Mouse (Mus musculus): ENCODE results near the gene Lin7b. TPM values are rescaled to one million over a fixed set of nuclear protein-coding genes. Genes with fewer than 3 reads are reported as not detected.
A peak's percentile ranks its signal among the peaks of the same experiment; 100 is the strongest.
"Not testable (repeated sequence)": the region's sequence is repeated elsewhere in the genome, so short reads cannot be mapped to it uniquely, and the experiment has no call there.

Lin7b gene
- polyA plus RNA-seq, 1 experiment, result not detected

DNA sequence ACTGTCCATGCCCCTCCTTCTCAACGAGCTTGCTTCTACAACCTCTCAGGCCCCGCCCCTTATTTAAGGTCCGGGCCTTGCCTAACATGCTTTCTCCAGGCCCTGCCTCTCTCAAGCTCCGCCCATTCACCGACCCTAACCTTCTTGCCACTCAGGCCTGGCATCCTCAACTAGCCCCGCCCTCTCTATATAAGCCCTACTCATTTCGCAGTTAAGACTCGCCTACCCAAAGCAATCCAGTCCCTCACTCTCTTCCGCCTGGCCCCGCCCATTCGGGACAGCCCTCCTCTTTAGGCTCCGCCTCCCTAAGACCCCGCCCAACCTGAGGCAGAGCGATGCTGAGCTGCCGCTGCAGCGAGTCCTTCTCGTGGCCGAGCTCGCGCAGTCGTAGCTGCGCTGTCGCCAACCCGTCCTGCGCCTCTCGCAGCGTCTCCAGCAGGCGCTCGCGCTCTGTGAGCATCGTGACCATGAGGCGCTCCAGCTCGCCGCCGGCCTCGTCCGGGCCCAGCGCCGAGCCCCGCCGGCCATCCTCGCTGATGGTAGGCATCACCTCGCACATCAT, 9.1 kb downstream of the Lin7b start:
- peak overlapping the region; percentile 48 for H3K4me3 ChIP-seq (ENCODE audit: insufficient read depth, low read depth, low read length)
- H3K27ac ChIP-seq (ENCODE audit: insufficient read depth, low read depth, low read length), result no peak overlapping the region
- H3K4me1 ChIP-seq (ENCODE audit: control insufficient read depth, insufficient read depth, low read length), result peaks cover 13% of the 10 kb centered on the region
- TF ChIP-seq POLR2A (IDR thresholded peaks at IDR 0.05; ENCODE audit: insufficient read depth, low read depth, low read length) (peak; percentile 55; the same call in 1 of the 2 replicates), CTCF (IDR thresholded peaks at IDR 0.05; ENCODE audit: insufficient read depth, low read depth, low read length) (0 out of 2 replicates have a peak, but pooled peaks have one; percentile 13)
- 1% methylated on average over 43 of the region's 43 CpGs for WGBS

DNA sequence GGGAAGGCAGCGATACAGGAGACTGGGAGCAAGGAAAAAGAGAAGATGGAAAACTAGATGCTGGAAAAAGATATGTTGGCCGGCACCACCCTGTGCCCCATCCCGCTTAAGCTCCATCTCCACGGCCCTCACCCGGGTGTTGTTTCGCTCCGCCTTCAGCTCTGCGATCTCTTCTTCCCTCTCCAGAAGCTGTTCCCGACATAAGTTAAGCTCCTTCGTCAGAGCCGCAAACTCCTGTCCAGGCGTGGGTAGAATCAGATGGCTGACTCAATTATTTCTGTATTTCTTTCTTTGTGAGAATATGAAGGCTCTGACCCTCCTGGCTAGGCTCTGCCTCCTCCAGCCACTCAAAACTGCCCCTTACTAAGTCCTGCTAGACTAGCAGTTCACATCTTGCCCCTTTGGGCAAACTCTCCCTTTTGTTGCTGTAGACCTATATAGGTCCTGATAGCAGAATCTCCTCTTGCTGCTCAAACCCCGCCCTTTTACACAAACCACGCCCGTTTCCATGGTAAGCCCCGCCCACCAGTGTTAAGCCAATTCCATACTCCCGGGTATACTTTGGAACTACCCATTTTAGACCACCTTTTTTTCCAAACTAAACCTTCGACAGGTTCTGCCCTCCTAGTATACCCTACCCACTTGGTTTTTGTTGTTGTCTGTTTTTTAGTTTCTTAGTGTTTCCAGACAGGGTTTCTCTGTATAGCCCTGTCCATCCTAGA, 9.8 kb downstream of the Lin7b start:
- H3K27ac ChIP-seq (ENCODE audit: insufficient read depth, low read depth, low read length), result no peak overlapping the region
- no peak overlapping the region for H3K4me3 ChIP-seq (ENCODE audit: insufficient read depth, low read depth, low read length)
- 64% methylated on average over 18 of the region's 18 CpGs for WGBS
- H3K4me1 ChIP-seq (ENCODE audit: control insufficient read depth, insufficient read depth, low read length), result peaks cover 9% of the 10 kb centered on the region
- TF ChIP-seq POLR2A (IDR thresholded peaks at IDR 0.05; ENCODE audit: insufficient read depth, low read depth, low read length) (no peak), CTCF (IDR thresholded peaks at IDR 0.05; ENCODE audit: insufficient read depth, low read depth, low read length) (no peak)

DNA sequence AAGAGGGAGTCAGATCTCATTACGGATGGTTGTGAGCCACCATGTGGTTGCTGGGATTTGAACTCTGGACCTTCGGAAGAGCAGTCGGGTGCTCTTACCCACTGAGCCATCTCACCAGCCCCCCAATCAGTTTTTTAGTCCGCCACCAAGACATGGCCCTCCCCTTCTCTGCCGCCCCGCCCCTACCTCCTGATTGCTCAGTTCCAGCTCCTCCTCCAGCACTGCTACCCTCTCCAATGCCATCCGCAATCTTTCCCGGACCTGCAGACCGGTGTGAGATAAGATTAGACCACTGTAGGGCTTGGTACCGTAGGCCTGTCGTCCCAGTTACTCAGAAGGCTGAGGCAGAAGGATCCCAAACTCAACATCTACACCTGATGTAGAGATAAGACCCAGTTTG, 11.3 kb downstream of the Lin7b start:
- not testable (repeated sequence) for H3K27ac ChIP-seq (ENCODE audit: insufficient read depth, low read depth, low read length); H3K4me3 ChIP-seq (ENCODE audit: insufficient read depth, low read depth, low read length); H3K4me1 ChIP-seq (ENCODE audit: control insufficient read depth, insufficient read depth, low read length)
- WGBS, result 78% methylated on average over 11 of the region's 11 CpGs

DNA sequence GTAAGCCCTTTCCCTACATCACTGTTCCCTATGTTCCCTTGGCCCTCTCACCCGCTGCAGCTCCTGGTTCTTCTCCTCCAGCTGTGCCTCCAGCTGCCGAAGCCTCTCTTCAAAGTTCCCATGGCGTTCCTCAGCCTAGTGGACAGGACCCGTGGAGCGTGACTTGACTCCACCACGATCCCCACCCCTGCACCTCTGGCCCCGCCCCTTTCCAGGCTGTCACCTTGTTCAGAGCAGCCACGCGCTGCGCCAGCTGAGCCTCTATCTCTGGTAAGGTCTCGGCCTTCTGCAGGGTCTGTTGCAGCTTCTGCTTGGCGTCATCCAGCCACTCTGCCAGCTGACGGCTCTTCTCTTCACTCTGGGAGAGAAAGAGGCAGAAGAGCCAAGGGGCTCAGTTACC, 14.3 kb downstream of the Lin7b start:
- TF ChIP-seq POLR2A (IDR thresholded peaks at IDR 0.05; ENCODE audit: insufficient read depth, low read depth, low read length) (no peak), CTCF (IDR thresholded peaks at IDR 0.05; ENCODE audit: insufficient read depth, low read depth, low read length) (no peak)
- Histone ChIP-seq H3K4me3 (ENCODE audit: insufficient read depth, low read depth, low read length) (no peak overlapping the region), H3K4me1 (ENCODE audit: control insufficient read depth, insufficient read depth, low read length) (0 out of 2 replicates have a peak, but pooled peaks cover under 1% of the 10 kb centered on the region), H3K27ac (ENCODE audit: insufficient read depth, low read depth, low read length) (no peak overlapping the region)
- 81% methylated on average over 13 of the region's 13 CpGs for WGBS

DNA sequence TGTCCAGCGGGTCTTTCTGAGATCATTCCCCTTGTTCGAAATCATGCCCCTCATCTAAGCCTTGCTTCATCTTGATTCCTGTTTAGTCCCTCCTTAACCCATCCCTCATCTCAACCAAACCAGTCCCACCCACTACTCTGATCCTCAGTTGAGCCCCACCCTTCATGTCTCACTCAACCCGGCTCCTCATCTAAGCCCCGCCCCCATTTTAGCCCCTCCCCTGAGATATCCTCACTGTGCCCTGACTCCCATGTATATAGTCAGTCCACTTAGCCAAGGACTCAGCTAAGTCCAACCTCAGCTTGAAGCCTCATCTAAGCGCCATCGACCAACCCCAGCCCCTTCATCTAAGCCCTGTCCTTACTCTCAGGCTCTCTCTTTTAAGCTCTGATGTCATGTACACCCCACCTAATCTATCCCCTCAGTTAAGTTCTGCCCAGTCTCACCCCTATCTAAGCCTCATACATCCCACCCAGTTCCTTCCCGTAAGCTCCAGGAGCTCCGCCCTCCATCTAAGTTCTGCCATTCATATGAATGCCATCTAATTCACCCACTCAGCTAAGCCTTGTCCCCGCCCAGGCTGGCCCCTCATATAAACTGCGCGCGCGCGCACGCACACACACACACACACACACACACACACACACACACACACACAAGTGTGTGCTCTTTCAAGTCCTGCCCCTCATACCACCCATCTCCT, 14.9 kb downstream of the Lin7b start:
- no peak for TF ChIP-seq POLR2A (IDR thresholded peaks at IDR 0.05; ENCODE audit: insufficient read depth, low read depth, low read length)
- no peak for TF ChIP-seq CTCF (IDR thresholded peaks at IDR 0.05; ENCODE audit: insufficient read depth, low read depth, low read length)
- Histone ChIP-seq H3K4me1 (ENCODE audit: control insufficient read depth, insufficient read depth, low read length) (no peaks in the 10 kb centered on the region), H3K4me3 (ENCODE audit: insufficient read depth, low read depth, low read length) (no peak overlapping the region), H3K27ac (ENCODE audit: insufficient read depth, low read depth, low read length) (no peak overlapping the region)
- WGBS, result 82% methylated on average over 15 of the region's 15 CpGs

DNA sequence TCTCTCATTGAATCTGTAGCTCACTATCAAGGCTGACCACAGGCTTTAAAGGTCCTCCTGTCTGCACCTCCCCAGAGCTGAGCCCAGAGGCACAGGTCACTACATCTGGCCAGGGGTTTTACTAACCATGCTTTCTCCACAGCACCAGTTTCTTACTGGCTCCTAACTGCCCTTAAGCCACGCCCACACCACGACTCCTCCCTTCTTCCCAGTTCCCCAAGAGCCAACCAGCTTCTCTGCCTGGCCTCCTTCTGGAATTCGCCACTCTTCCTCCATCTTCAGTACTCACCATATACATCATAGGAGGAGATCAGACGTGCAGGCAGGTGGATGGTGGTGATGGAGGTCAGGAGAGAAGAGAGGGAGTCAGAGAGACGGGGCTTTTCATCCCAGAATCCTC, 17.3 kb downstream of the Lin7b start:
- H3K4me1 ChIP-seq (ENCODE audit: control insufficient read depth, insufficient read depth, low read length), result no peaks in the 10 kb centered on the region
- no peak overlapping the region for H3K4me3 ChIP-seq (ENCODE audit: insufficient read depth, low read depth, low read length)
- TF ChIP-seq POLR2A (IDR thresholded peaks at IDR 0.05; ENCODE audit: insufficient read depth, low read depth, low read length), result no peak
- TF ChIP-seq CTCF (IDR thresholded peaks at IDR 0.05; ENCODE audit: insufficient read depth, low read depth, low read length), result no peak
- 55% methylated on average over 5 of the region's 5 CpGs for WGBS
- H3K27ac ChIP-seq (ENCODE audit: insufficient read depth, low read depth, low read length), result no peak overlapping the region

DNA sequence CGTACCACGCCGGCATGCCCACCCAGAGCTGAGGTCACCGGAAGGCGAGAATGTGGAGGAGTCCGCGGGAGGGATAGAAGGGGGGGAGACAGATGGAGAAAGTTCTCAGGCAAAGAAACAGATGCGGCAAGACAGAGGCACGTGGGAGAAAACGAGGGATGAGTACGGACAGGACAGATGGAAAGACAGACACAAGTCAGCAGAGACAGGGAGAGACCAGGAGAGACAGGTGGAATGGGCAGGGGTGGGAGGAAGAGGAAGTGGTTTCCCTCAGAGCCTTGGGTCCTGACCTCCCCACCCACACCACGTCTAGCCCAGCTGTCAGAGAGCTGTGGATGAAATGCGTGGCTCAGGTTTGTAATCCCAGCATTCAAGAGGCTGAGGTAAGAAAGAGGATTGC, 23.5 kb downstream of the Lin7b start:
- Histone ChIP-seq H3K27ac (ENCODE audit: insufficient read depth, low read depth, low read length) (no peak overlapping the region), H3K4me1 (ENCODE audit: control insufficient read depth, insufficient read depth, low read length) (no peaks in the 10 kb centered on the region; the same call in 1 of the 2 replicates), H3K4me3 (ENCODE audit: insufficient read depth, low read depth, low read length) (no peak overlapping the region)
- TF ChIP-seq POLR2A (IDR thresholded peaks at IDR 0.05; ENCODE audit: insufficient read depth, low read depth, low read length) (no peak), CTCF (IDR thresholded peaks at IDR 0.05; ENCODE audit: insufficient read depth, low read depth, low read length) (no peak)
- 85% methylated on average over 13 of the region's 13 CpGs for WGBS

DNA sequence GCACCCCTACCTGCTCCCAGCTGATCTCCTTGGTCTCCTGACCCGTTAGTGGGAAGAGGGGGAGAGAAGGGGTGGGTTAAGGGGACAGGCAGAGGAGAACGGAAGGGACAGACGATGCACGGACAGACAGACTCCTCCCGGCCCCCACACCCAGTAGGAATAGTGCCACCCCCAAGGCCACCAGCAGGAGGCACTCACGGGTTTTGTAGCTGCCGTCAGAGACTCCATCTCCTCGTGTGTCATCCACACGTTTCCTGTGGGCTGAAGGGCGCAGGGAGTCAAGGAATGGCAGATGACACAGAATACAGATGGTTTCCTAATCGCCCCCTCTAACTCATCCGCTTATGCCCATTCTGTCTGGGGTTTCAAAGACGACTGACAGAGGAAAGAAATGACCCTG, 26.8 kb downstream of the Lin7b start:
- no peak overlapping the region for H3K4me3 ChIP-seq (ENCODE audit: insufficient read depth, low read depth, low read length)
- H3K4me1 ChIP-seq (ENCODE audit: control insufficient read depth, insufficient read depth, low read length), result peaks cover 3% of the 10 kb centered on the region; the same call in 1 of the 2 replicates
- WGBS, result 57% methylated on average over 13 of the region's 13 CpGs
- TF ChIP-seq CTCF (IDR thresholded peaks at IDR 0.05; ENCODE audit: insufficient read depth, low read depth, low read length), result no peak
- no peak for TF ChIP-seq POLR2A (IDR thresholded peaks at IDR 0.05; ENCODE audit: insufficient read depth, low read depth, low read length)
- no peak overlapping the region for H3K27ac ChIP-seq (ENCODE audit: insufficient read depth, low read depth, low read length)

DNA sequence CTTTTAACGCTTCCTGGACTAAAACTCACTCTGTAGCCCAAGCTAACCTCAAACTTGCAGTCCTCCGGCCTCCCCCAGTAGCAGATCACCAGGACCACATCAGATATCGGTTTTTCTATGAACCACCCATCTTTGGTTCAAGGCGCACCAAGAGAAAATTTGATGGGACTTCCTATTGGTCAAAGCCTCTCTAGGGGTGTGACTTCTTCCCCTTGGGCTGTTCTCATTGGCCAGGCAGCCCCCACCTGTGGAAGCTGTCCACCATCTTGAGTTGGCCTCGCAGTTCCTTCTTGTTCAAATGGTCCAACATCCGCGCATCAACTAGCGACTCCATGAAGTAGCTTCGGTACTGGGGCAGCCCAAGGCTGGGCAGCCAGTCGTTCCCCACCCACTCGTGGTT, 28.3 kb downstream of the Lin7b start:
- TF ChIP-seq CTCF (IDR thresholded peaks at IDR 0.05; ENCODE audit: insufficient read depth, low read depth, low read length), result no peak
- no peak for TF ChIP-seq POLR2A (IDR thresholded peaks at IDR 0.05; ENCODE audit: insufficient read depth, low read depth, low read length)
- H3K4me3 ChIP-seq (ENCODE audit: insufficient read depth, low read depth, low read length), result no peak overlapping the region
- H3K4me1 ChIP-seq (ENCODE audit: control insufficient read depth, insufficient read depth, low read length), result peaks cover 9% of the 10 kb centered on the region
- H3K27ac ChIP-seq (ENCODE audit: insufficient read depth, low read depth, low read length), result no peak overlapping the region
- WGBS, result 95% methylated on average over 11 of the region's 11 CpGs

All from olfactory bulb, adult 2 months (tissue).